Mouse (Mus musculus): ENCODE measurements around the gene Clec16a.

Gene Clec16a

DNA sequence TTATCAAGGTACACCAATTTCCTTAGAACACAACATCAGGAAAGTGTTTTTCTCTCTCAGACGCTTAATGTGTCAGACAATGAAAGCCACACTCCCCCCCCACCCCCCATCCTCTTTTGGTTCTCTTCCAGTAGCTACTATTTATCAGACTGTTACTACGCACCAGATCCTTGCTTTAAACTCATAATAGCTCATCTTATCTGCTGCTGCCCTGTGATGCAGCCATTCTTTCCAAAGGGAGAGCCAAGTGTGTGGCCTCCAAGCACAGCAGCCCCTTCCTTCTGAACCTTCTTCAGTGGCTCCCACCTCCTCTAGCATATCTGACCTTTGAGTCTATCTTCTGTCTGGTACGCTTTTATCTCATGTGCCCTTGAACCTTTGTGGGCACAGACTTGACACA lies 145.3 kb downstream of the Clec16a start:
- no peak for DNase-seq

DNA sequence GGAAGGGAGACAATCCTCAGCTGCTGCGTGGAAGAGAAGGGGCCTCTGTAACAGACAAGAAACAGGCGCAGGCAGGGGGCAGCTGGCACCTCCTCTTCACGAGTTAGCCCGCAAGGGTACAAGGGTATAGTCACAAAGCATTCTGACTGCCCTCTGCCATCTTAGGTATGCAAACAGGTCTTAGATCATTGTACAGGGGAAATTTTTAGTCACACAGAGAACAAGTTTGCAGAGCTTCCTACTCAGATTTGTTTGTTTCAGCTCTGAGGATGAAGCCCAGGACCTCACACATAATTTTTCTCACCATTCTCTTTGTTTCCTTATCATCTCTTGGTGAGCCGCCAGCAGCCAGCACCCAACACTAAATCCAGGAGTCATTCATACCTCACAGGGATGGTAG lies 146.6 kb downstream of the Clec16a start:
- DNase-seq: no peak

DNA sequence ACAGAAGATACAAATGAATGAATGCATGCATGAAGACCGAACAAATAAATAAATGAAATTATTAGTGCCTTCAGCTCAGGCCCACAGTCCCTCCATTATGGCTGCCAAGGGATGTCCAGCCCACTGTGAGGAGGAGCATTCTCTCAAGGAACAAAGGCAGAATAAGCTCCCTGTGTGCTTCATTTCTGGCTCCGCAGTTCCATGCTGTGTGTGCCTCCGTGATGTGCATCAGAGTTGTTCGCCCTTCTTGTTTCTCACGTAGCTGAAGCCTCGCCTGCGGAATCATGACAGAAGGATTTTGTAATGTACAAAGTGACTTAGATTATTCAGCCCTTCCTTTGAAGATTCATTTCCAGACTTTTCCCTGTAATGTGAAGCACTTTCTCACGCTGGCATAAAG lies 147.7 kb downstream of the Clec16a start:
- DNase-seq: no peak

DNA sequence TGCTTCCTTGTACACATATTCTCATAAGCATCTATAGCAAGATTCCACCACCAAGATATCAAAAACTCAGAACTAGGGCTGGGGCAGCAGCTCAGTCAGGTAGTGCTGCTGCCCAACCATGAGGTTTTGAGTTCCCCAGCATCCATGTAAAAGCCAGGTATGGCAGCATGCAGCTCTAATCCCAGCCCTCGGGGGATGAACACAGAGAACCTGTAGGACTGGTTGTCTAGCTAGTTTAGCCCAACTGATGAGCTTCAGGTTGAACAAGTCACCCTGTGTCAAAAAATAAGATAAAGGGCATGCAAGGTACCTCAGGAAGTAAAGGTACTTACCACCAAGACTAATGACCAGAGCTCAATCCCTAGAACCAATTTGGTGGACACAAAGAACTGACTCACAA lies 148.3 kb downstream of the Clec16a start:
- DNase-seq: no peak

DNA sequence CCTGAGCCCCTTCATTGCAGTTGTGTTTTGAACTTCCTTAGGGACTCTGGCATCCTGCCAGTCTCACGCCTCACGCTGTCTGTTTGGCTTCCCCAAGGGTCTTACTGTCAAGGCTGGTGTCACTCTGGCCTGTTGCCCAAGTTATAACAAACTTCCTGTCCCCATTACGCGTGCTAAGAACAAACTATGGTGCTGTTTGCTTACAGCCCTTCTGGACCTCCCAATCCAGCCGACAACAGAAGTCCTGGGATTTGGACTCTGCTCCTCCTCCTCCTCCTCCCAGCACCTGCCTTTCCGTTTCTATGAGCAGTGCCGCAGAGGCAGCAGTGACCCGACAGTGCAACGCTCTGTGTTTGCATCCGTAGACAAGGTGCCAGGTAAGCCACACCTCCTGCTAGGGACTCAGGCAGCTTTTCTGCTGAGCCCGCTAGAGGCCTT lies 149.3 kb downstream of the Clec16a start:
- DNase-seq: peak; percentile 83

DNA sequence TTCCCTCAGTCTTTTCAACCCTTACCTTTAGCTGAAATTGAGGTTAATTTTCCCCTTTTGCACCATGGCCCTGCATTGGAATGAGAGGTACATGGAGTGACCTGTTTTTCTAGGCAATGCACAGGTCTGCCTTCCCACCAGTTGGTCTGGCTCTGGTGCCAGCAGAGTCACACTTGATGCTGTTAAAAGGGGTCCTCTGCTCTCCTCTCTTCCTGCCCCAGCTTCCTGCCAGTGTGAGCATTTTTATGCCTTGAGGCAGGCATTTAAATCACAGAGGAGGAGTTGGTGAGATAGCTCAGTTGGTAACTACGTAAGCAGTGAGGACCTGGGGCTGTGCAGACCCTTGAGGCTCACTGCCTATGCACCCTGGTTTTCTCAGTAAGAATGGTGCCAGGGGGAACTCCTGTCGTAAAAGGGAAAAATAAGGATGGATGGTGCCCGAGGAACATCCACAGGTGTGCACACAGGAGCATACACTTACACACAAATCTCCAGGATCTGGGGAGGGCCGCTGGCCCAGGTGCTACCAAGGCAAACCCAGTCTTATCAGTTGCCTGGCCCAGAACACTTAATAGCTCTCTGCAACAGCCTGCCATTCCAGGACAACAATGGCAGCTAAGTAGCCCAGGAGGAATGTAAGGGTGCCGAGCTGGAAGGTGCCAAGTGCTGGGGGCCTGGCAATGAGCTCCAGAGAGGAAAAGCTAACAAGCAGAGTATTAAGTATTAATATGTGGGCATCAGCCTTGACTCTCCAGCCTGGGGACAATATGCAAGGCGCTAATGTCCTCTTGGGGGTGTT lies 152.9 kb downstream of the Clec16a start:
- no peak for DNase-seq

DNA sequence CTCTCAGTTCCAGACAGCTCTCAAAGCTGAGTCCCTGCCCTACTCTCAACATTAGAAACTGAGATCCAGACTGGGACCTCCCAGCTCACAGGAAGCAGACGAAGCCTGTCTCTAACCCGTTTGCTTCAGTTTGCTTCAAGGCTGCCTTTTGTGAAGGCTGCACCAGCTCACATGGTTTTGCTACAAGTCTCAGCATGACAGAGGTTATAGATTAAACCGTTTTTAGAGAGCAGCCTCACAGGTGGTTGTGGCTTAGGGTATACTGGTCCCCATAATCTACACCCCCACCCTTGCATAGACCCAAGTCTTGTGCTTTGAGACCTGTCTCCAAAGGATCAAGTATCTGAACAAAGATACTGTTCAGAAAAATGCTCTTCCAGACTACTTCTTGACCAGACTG lies 154.2 kb downstream of the Clec16a start:
- DNase-seq: no peak

DNA sequence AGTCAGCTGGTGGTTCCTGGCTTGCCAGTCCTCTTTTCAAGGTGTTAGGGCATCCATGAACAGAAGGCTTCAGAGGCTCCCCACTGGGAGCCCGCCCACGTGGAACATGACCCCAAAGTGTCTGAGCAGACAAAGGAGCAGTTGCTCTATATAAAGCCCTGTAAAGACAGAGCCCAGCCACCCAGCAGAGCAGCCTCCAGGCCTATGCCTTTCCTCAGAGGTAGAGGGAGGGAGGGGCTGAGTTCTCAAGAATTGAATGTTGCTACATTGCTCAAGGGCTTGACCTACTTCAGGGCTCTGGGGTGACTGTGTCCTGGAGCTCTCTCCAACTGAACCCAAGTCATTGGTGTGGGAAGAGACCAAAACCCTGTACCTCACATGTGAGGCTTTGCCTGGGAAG lies 155.0 kb downstream of the Clec16a start:
- no peak for DNase-seq

DNA sequence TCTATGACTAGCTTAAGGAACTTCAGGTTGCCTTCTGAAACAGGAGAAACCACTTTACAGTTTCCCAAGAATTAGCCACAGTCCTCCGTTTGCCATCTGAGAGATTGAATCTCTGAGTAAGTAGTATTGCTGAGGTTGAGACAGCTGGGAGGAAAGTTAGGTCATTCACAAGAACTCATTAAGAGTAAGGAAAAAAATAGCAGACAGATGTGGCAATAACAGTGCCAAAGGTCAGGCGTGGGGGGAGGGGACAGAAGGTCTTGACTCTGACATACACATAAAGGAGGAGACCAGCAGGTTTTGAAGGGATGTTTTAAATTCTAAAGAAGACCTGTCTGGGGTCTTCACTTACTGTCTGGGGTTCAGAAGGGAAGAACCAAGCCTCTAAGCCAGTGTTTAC lies 157.3 kb downstream of the Clec16a start:
- no peak for DNase-seq

DNA sequence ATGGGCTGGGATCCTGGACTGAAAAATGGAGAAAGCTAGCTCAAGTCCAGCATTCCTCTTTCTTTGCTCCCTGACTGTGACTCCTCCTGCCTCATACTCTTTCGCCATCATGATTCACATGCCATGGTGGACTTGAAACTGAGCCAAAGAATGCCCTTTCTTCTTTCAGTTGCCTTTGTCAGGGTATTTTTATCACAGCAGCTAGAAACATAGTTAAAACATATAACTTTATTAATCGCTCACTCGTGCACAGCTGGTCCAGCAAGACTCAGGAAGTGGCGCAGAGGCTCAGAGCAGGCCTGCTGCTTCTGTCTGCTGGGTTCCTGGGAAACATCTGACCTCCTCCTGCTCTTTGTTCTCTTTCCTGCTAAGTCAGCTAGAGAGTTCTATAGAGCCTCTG lies 158.8 kb downstream of the Clec16a start:
- no peak for DNase-seq

DNA sequence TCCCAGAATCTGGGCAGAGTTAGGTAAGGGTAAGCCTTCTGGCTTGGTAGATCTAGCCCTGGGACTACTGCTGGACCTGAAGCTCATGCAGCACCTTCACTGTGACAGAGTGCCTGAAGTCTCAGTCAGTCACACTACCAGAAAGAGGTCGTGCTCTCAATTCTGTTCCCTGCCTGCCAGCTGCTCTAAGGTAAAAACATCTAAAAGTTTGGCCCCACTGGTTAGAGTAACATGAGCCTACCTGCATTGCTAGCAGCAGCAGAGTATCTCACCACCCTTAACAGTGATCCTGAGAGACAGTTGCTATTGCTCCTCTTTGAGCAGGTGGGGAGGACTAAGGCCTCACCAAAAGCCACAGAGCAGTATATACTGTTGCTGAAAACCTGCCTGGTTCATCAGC lies 160.3 kb downstream of the Clec16a start:
- DNase-seq: no peak

DNA sequence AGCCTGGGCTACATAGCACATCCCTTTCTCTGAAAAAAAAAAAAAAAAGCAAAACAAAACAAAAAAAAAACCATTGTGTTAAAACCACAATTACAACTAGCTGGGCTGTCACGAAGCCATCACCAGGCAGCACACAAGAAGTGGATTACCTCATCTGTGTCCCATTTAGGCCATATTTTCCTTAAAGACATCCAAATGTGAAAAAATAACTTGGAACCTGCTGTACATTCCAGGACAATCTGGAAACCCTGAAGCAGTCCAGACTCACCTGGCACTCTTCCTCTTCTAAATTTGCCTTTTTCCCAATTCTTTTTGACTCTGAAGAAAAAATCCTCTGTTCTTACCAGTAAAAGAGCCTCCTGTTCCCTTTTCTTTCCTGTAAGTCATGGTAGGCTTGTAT lies 166.4 kb downstream of the Clec16a start:
- DNase-seq: no peak

DNA sequence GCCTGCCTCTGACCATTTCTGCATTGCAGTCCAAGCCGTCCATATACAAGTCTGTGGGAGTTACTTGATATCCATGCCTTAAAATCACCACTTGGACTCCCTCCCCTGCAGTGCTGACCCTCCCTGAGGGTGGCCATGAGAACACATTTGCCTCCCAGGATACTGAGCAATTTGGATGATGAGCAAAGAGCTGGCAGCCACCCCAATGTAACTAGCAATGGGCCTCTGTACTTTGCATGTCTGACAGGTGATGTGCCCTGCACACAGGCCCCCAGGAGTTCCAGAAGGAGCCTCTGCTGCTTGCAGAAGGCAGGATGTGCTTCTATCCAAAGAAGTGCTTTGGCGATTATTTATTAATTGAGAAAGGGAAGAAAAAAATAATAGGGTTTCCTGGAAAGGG lies 167.9 kb downstream of the Clec16a start:
- no peak for DNase-seq

DNA sequence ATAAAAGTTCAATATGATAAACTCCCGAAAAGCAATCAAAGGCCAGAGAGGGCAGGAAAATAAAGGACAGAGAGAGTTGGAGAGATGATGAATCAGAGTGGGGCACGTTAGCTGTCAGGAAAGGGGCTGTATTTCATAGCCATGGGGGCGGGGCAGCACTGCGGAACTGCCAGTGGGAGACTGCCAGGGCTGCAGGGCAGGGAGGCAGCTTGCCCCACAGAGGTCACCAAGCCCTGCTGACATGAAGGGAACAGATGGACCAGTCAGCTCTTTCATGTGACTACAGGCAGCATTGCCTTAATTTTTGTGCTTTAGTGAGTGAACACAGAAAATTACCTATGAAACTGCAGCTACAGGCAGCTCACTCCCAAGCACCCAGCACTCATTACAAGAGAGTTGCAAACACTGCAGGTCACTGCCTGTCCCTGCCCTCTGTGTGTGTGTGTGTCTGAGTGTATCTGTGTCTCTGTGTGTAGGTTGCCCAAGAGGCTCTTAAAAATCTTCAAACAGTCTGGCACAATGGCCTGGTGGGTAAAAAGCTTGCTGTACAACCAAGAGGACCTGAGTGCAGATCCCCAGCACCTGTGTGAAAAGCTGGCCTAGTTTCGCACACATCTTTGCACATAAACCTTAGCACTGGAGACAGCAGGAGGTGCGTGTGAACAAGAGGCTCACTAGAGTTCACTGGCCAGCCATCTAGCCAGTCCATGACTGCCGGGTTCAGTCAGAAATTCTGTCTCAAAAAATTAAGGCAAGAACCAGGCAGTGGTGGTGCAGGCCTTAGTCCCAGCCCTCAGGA lies 168.5 kb downstream of the Clec16a start:
- DNase-seq: peak; percentile 65

DNA sequence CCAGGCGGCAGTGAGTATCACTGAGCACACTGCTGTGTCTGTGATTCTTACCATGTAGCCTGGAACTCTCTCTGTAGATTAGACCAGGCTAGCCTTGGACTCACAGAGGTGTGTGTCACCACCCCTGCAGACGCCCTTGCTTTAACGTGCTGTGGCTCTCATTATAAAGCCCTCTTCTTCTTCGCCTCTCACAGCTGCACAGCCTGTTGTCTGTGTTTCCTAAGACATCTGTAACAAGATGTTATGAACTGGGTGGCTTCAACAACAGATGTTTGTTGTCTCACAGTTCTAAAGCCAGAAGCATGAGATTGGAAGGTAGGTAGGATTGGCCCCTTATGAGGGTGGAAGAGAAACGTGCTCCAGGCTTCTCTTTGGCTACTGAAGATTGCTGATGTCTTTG lies 170.1 kb downstream of the Clec16a start:
- DNase-seq: no peak

DNA sequence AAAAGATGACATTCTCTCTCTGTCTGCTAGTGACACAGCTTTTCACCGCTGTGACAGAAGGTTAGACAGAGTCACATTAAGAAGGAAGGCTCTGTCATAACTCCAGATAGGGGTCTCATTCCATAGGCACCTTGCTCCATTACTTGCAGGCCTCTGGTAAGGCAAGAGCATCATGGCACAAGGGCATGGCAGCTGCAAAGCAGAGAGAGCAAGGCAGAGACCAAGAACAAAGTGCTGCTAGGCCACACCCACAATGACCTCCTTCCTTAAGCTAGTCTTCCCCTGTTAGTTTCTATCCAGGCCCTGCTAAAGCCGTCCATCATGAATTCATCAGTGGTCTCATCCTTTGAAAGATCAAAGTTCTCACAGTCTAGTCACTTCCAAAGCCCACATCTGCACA lies 170.5 kb downstream of the Clec16a start:
- DNase-seq: no peak

DNA sequence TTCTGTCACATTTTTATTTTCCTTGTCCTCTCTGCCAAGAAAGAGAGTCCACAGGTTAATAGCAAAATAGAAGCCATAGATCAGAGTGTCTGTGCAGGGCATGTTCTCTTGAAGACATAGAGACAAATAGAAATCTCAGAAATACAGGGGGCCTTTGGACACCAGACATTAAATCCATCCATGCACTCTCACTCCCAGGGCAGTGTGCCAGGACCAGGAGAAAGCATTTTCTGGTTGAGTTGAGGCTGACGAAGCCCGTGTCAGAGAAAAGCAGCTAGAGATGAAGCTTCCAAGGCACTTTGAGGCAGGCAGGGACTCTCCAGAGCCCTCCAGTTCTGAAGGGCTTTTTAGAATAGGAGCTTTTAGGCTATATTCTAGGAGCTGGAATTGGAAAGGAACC lies 171.6 kb downstream of the Clec16a start:
- no peak for DNase-seq

DNA sequence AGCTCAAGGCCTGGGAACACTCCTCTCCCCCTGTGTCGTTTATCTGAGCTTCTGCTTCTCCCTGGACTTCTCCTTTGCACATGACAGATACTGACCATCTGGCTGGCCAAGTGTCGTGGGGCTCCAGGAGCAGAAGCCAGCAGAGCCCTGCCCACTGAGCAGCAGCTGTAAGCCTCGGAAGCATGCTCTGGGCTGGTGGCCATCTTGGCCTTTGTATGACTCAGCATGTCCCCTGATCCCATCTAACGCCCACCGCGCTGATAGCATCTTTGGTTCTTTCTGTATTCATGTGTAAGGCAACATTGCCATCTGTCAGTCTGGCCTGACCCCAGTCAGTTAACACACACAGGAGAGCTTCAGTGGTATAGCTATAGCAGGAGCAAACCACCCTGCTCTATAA lies 174.8 kb downstream of the Clec16a start:
- no peak for DNase-seq

DNA sequence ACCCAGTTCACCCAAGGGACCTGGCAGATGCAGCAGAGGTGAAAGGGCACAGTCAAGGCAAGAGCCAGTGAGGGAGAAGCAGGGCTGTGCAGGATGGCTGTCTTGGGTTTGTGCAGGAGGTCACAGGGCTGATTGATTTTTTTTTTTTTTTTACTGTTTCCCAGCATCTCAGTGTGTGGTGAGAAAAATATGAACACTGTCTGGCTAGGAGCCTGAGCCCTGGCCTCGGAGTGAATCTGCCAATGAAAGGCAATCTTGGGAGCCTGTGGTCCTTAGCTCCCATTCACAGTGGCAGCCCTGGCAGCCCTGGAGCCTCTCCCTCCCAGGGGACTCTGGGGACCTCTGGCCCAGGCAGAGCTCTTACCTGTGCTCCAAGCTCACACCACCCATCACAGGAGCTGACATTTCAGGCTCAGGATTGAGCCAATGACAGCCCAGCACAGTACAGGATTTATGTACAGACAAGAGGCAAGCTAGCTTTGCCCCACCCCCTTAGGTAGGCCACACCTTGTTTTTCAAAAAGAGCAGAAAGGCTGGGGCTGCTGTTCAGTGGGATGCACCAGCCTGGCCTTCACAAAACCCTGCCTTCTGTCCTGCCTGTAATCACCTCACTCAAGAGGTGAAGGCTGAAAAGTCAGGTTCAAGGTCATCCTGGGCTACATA lies 177.9 kb downstream of the Clec16a start:
- DNase-seq: no peak

DNA sequence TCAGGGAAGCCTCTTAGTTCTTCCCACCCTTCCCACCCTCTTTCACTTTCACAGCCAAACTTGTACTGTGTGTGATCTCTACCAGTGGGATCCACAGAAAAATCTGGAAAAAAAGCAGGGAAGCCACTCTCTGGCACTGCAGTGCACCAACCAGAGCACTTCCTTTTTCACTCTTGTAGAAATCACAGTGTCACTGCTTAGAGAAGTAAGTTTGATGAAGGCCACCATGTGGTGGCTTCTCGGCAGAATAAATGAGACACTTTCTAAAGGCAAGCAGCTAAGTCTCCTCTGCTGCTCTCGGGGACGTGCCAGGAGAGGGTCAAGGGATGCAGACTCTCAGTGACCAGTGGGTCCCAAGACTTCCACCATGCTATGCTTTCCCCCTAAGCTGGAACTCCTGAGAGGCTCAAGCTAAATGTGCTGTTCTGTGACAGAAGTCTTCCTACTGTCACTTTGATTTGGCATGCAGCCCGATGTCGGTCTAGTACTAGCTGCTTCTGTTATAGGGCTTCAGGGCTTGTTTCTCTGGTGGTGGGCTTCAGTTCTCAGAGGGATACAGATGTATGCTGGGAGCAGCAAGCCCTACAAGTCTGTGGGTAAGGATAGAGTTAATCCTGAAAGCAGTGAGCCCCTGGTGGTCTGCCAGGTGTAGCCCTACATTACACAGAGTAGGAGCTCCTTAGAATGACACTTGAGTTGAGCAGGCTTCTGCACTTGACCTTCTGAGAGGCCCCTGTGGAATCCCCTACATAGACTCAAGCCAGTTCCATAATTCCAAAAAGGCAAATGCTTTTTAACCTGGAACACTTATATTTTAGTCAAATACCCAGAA lies 178.9 kb downstream of the Clec16a start:
- no peak for DNase-seq

DNA sequence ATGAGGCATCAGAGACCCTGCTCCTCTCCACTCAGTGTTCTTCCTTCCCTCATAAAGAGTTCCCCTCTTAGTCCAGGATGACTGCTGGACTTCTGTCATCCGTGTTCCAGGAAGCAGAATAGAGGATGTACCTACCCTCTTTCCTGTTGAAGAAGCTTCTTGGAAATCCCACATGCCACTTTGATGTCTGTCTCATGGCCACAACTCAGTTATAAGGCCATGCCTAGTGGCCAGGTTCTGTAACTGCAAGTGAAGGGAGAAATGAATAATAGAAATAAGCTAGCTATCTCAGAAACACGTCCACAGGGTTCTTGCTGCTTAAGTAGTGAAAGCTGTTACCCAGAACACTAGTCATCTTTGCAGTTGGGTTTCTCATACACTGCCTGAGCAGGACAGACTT lies 180.0 kb downstream of the Clec16a start:
- DNase-seq: no peak

DNA sequence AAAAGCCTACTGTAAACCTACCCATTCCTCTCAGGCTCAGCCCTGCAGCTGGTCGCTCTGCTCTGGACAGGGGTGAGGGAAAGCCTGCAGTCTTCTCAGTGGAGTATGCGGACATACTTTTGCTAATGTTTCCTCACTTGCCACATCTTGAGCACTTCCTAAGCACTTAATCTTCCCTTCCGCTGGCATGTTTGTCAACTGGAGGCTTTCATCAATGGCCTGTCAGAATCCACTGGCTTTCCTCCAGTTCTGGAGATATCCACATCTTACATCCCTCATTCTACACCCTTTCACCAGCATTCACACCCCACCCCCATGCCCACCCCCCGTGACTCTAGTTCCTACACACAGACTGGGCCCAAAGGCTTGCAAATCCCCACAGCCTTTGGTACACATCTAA lies 182.5 kb downstream of the Clec16a start:
- DNase-seq: no peak

DNA sequence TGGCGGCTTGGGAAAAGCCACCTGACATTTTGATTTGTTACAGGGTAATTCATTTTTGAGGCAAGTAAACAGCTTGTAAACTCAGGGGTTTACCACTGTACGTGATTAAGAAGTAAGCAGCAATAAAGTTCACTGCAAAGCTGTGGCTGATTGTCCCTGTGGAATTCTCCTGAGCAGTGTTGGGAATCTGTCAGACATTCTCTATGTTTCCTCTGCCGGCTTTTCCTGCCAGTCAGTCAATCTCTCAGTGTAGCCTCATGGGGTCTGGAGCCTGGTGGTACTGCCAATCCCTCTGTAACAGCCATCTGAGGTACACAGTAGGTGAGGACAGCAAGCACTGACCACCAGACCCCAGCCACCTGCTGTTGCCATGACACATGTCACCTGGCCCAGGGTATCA lies 183.7 kb downstream of the Clec16a start:
- DNase-seq: no peak
